Mouse (Mus musculus): ENCODE data around the gene Gm9044. TPM values are rescaled to one million over a fixed set of nuclear protein-coding genes. Genes with fewer than 3 reads are reported as not detected.
"Not testable (repeated sequence)": the region's sequence is repeated elsewhere in the genome, so short reads cannot be mapped to it uniquely, and the experiment has no call there.

The Gm9044 gene
- not detected in 2 replicates for polyA plus RNA-seq (2014; fragmentation: Nextera tagmentation; extraction: Ambion mirVana)

DNA sequence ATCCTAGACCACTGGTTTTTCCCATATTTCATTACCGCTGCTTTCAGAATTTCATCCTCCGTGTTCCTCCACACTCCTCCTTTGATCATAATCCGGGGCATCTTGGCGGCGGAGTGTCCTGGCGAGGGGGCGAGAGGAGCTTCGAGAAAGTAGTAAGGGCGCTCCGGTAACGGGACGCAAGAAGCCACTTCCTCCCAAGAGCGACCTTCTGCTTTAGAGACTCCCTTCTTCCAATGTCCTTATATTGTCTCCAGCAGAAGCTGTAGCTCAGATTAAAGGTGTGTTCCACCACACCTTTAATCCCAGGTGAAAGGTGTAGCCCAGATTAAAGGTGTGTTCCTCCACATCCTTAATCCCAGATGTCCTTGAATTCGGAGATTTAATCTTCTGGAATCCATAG lies at the start of gene Gm9044:
Gm9044 (minus strand) TSS at position 101 of the 400 bp plus-strand sequence.
- not testable (repeated sequence) for H3K4me2 ChIP-seq; H3K9ac ChIP-seq (ENCODE audit: low read depth, low read length); H3K27me3 ChIP-seq (ENCODE audit: control insufficient read depth, insufficient read depth, low read length); H3K4me1 ChIP-seq (ENCODE audit: control insufficient read depth, insufficient read depth, low read length); H3K27ac ChIP-seq (ENCODE audit: low read depth, low read length); H3K9me3 ChIP-seq (replicated peaks; ENCODE audit: control insufficient read depth, low read length); ATAC-seq (replicated peaks; ENCODE audit: insufficient number of reproducible peaks, low FRiP score, low TSS enrichment); H3K4me3 ChIP-seq (ENCODE audit: low read depth, low read length); H3K36me3 ChIP-seq (ENCODE audit: control insufficient read depth, insufficient read depth, low read length)
- no CpG with 5 or more reads among the region's 14 CpGs for WGBS (ENCODE audit: insufficient replicate concordance)

DNA sequence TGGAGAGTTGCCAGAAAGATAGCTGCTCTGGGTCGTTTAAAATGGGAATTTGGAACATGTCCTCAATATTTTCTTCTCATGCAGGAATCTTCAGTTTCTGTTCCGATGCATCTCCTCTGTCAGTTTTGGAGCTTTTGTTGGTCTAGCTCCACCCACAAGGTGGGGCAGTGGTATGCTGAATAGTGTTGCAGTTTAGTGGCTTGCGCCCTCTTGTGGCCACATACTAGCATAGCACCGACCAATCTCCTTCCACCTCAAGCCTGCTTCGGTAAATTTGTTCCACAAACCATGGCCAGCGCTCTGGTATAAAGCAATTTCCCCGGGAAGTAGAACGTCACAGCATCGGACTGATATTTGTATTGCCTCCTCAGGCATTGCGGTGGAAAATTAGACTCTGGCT lies 38.2 kb upstream of the Gm9044 start:
- H3K4me3 ChIP-seq (ENCODE audit: low read depth, low read length): no peak overlapping the region
- H3K27ac ChIP-seq (ENCODE audit: low read depth, low read length): no peak overlapping the region
- ATAC-seq (replicated peaks; ENCODE audit: insufficient number of reproducible peaks, low FRiP score, low TSS enrichment): peak; percentile 63; the same call in 1 of the 2 replicates
- H3K27me3 ChIP-seq (ENCODE audit: control insufficient read depth, insufficient read depth, low read length): no peaks in the 10 kb centered on the region
- H3K36me3 ChIP-seq (ENCODE audit: control insufficient read depth, insufficient read depth, low read length): no peaks in the 10 kb centered on the region
- H3K9ac ChIP-seq (ENCODE audit: low read depth, low read length): no peak overlapping the region
- H3K4me2 ChIP-seq: peak overlapping the region; percentile 43; the same call in 1 of the 2 replicates
- WGBS (ENCODE audit: insufficient replicate concordance): 15% methylated on average over 10 of the region's 10 CpGs
- H3K4me1 ChIP-seq (ENCODE audit: control insufficient read depth, insufficient read depth, low read length): no peaks in the 10 kb centered on the region
- H3K9me3 ChIP-seq (replicated peaks; ENCODE audit: control insufficient read depth, low read length): no peaks in the 10 kb centered on the region

DNA sequence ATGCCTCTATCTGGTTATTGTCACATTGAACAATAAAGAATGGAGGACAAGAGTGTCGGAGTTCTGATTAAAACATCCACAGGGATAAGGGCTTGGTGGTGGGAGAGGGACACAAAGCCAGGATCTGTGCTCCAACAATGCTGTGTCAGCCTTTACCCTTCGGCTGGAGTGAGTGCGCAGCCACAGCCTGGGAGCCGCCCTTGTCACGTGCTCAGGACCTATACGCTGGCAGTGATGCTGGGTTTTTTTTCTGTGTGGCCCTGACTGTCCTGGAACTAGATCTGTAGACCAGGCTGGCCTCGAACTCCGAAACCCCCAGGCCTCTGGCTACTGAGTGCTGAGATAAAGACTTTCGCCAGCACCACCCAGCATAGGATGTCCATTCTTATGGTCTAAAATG lies 37.3 kb upstream of the Gm9044 start:
- WGBS (ENCODE audit: insufficient replicate concordance): 86% methylated on average over 9 of the region's 9 CpGs
- no peaks in the 10 kb centered on the region for H3K9me3 ChIP-seq (replicated peaks; ENCODE audit: control insufficient read depth, low read length)
- no peak overlapping the region for H3K4me2 ChIP-seq
- H3K9ac ChIP-seq (ENCODE audit: low read depth, low read length): no peak overlapping the region
- H3K4me1 ChIP-seq (ENCODE audit: control insufficient read depth, insufficient read depth, low read length): no peaks in the 10 kb centered on the region
- no peak for ATAC-seq (replicated peaks; ENCODE audit: insufficient number of reproducible peaks, low FRiP score, low TSS enrichment)
- H3K27ac ChIP-seq (ENCODE audit: low read depth, low read length): no peak overlapping the region
- H3K36me3 ChIP-seq (ENCODE audit: control insufficient read depth, insufficient read depth, low read length): no peaks in the 10 kb centered on the region
- H3K27me3 ChIP-seq (ENCODE audit: control insufficient read depth, insufficient read depth, low read length): no peaks in the 10 kb centered on the region
- no peak overlapping the region for H3K4me3 ChIP-seq (ENCODE audit: low read depth, low read length)

DNA sequence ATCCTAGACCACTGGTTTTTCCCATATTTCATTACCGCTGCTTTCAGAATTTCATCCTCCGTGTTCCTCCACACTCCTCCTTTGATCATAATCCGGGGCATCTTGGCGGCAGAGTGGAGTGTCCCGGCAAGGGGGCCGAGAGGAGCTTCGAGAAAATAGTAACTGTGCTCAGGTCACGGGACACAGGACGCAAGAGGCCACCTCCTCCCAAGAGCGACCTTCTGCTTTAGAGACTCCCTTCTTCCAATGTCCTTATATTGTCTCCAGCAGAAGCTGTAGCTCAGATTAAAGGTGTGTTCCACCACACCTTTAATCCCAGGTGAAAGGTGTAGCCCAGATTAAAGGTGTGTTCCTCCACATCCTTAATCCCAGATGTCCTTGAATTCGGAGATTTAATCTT lies 21.8 kb upstream of the Gm9044 start, which contains the start of gene Gm9049:
Gm9049 (minus strand) TSS at position 101 of the 400 bp plus-strand sequence.
- not testable (repeated sequence) for H3K4me2 ChIP-seq; ATAC-seq (replicated peaks; ENCODE audit: insufficient number of reproducible peaks, low FRiP score, low TSS enrichment); H3K27me3 ChIP-seq (ENCODE audit: control insufficient read depth, insufficient read depth, low read length); H3K36me3 ChIP-seq (ENCODE audit: control insufficient read depth, insufficient read depth, low read length); H3K9ac ChIP-seq (ENCODE audit: low read depth, low read length); H3K9me3 ChIP-seq (replicated peaks; ENCODE audit: control insufficient read depth, low read length); H3K27ac ChIP-seq (ENCODE audit: low read depth, low read length); H3K4me3 ChIP-seq (ENCODE audit: low read depth, low read length); H3K4me1 ChIP-seq (ENCODE audit: control insufficient read depth, insufficient read depth, low read length)
- WGBS (ENCODE audit: insufficient replicate concordance): no CpG with 5 or more reads among the region's 11 CpGs

DNA sequence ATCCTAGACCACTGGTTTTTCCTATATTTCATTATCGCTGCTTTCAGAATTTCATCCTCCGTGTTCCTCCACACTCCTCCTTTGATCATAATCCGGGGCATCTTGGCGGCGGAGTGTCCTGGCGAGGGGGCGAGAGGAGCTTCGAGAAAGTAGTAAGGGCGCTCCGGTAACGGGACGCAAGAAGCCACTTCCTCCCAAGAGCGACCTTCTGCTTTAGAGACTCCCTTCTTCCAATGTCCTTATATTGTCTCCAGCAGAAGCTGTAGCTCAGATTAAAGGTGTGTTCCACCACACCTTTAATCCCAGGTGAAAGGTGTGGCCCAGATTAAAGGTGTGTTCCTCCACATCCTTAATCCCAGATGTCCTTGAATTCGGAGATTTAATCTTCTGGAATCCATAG lies 16.4 kb upstream of the Gm9044 start, which contains the start of gene Gm9048:
Gm9048 (minus strand) TSS at position 101 of the 400 bp plus-strand sequence.
- WGBS (ENCODE audit: insufficient replicate concordance): 71% methylated on average over 1 of the region's 14 CpGs
- not testable (repeated sequence) for H3K27me3 ChIP-seq (ENCODE audit: control insufficient read depth, insufficient read depth, low read length); H3K27ac ChIP-seq (ENCODE audit: low read depth, low read length); H3K4me2 ChIP-seq; H3K9ac ChIP-seq (ENCODE audit: low read depth, low read length); H3K4me1 ChIP-seq (ENCODE audit: control insufficient read depth, insufficient read depth, low read length); ATAC-seq (replicated peaks; ENCODE audit: insufficient number of reproducible peaks, low FRiP score, low TSS enrichment); H3K4me3 ChIP-seq (ENCODE audit: low read depth, low read length); H3K36me3 ChIP-seq (ENCODE audit: control insufficient read depth, insufficient read depth, low read length); H3K9me3 ChIP-seq (replicated peaks; ENCODE audit: control insufficient read depth, low read length)

DNA sequence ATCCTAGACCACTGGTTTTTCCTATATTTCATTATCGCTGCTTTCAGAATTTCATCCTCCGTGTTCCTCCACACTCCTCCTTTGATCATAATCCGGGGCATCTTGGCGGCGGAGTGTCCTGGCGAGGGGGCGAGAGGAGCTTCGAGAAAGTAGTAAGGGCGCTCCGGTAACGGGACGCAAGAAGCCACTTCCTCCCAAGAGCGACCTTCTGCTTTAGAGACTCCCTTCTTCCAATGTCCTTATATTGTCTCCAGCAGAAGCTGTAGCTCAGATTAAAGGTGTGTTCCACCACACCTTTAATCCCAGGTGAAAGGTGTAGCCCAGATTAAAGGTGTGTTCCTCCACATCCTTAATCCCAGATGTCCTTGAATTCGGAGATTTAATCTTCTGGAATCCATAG lies 10.9 kb upstream of the Gm9044 start, which contains the start of gene Gm9046:
Gm9046 (minus strand) TSS at position 101 of the 400 bp plus-strand sequence.
- not testable (repeated sequence) for H3K9ac ChIP-seq (ENCODE audit: low read depth, low read length); H3K4me1 ChIP-seq (ENCODE audit: control insufficient read depth, insufficient read depth, low read length); H3K36me3 ChIP-seq (ENCODE audit: control insufficient read depth, insufficient read depth, low read length); H3K27ac ChIP-seq (ENCODE audit: low read depth, low read length); H3K4me2 ChIP-seq; H3K27me3 ChIP-seq (ENCODE audit: control insufficient read depth, insufficient read depth, low read length); H3K4me3 ChIP-seq (ENCODE audit: low read depth, low read length); H3K9me3 ChIP-seq (replicated peaks; ENCODE audit: control insufficient read depth, low read length); ATAC-seq (replicated peaks; ENCODE audit: insufficient number of reproducible peaks, low FRiP score, low TSS enrichment)
- WGBS (ENCODE audit: insufficient replicate concordance): no CpG with 5 or more reads among the region's 14 CpGs

DNA sequence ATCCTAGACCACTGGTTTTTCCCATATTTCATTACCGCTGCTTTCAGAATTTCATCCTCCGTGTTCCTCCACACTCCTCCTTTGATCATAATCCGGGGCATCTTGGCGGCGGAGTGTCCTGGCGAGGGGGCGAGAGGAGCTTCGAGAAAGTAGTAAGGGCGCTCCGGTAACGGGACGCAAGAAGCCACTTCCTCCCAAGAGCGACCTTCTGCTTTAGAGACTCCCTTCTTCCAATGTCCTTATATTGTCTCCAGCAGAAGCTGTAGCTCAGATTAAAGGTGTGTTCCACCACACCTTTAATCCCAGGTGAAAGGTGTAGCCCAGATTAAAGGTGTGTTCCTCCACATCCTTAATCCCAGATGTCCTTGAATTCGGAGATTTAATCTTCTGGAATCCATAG lies 5.5 kb upstream of the Gm9044 start, which contains the start of gene Gm9045:
Gm9045 (minus strand) TSS at position 101 of the 400 bp plus-strand sequence.
- H3K36me3 ChIP-seq (ENCODE audit: control insufficient read depth, insufficient read depth, low read length); H3K4me3 ChIP-seq (ENCODE audit: low read depth, low read length); H3K9ac ChIP-seq (ENCODE audit: low read depth, low read length); H3K27me3 ChIP-seq (ENCODE audit: control insufficient read depth, insufficient read depth, low read length); ATAC-seq (replicated peaks; ENCODE audit: insufficient number of reproducible peaks, low FRiP score, low TSS enrichment); H3K9me3 ChIP-seq (replicated peaks; ENCODE audit: control insufficient read depth, low read length); H3K27ac ChIP-seq (ENCODE audit: low read depth, low read length); H3K4me1 ChIP-seq (ENCODE audit: control insufficient read depth, insufficient read depth, low read length); H3K4me2 ChIP-seq: not testable (repeated sequence)
- no CpG with 5 or more reads among the region's 14 CpGs for WGBS (ENCODE audit: insufficient replicate concordance)

DNA sequence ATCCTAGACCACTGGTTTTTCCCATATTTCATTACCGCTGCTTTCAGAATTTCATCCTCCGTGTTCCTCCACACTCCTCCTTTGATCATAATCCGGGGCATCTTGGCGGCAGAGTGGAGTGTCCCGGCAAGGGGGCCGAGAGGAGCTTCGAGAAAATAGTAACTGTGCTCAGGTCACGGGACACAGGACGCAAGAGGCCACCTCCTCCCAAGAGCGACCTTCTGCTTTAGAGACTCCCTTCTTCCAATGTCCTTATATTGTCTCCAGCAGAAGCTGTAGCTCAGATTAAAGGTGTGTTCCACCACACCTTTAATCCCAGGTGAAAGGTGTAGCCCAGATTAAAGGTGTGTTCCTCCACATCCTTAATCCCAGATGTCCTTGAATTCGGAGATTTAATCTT lies 5.3 kb downstream of the Gm9044 start, which contains the start of gene Gm9040:
Gm9040 (minus strand) TSS at position 101 of the 400 bp plus-strand sequence.
- H3K27ac ChIP-seq (ENCODE audit: low read depth, low read length); H3K4me3 ChIP-seq (ENCODE audit: low read depth, low read length); H3K4me1 ChIP-seq (ENCODE audit: control insufficient read depth, insufficient read depth, low read length); H3K9me3 ChIP-seq (replicated peaks; ENCODE audit: control insufficient read depth, low read length); ATAC-seq (replicated peaks; ENCODE audit: insufficient number of reproducible peaks, low FRiP score, low TSS enrichment); H3K9ac ChIP-seq (ENCODE audit: low read depth, low read length); H3K4me2 ChIP-seq; H3K36me3 ChIP-seq (ENCODE audit: control insufficient read depth, insufficient read depth, low read length); H3K27me3 ChIP-seq (ENCODE audit: control insufficient read depth, insufficient read depth, low read length): not testable (repeated sequence)
- WGBS (ENCODE audit: insufficient replicate concordance): no CpG with 5 or more reads among the region's 11 CpGs

DNA sequence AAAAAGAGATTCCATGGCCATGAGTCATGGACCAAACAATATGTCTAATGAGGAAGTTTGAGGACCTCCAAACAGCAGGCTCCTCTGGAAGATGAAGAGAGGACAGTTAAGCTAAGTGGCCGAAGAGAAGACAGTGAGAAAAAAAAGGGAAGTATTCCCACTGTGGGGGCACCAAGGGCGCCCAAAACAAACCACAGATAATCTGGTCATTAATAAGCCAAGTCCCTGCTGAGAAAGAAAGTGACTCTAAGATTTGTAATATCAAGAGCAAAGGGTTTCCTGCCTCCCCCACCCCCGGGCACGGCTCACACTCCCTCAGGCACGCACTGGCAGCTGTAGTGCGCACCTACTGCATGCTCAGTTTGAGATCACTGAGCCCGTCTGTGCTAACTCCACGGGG lies 13.2 kb downstream of the Gm9044 start:
- H3K36me3 ChIP-seq (ENCODE audit: control insufficient read depth, insufficient read depth, low read length): no peaks in the 10 kb centered on the region
- no peak overlapping the region for H3K4me2 ChIP-seq
- H3K4me3 ChIP-seq (ENCODE audit: low read depth, low read length): no peak overlapping the region
- WGBS (ENCODE audit: insufficient replicate concordance): 78% methylated on average over 8 of the region's 8 CpGs
- no peaks in the 10 kb centered on the region for H3K9me3 ChIP-seq (replicated peaks; ENCODE audit: control insufficient read depth, low read length)
- H3K27me3 ChIP-seq (ENCODE audit: control insufficient read depth, insufficient read depth, low read length): no peaks in the 10 kb centered on the region
- H3K27ac ChIP-seq (ENCODE audit: low read depth, low read length): no peak overlapping the region
- no peak overlapping the region for H3K9ac ChIP-seq (ENCODE audit: low read depth, low read length)
- no peak for ATAC-seq (replicated peaks; ENCODE audit: insufficient number of reproducible peaks, low FRiP score, low TSS enrichment)
- no peaks in the 10 kb centered on the region for H3K4me1 ChIP-seq (ENCODE audit: control insufficient read depth, insufficient read depth, low read length)

All from heart, embryonic 11.5 days (tissue).